Mouse (Mus musculus): ENCODE data around the gene Pex5l.

- TF ChIP-seq EP300 (IDR thresholded peaks at IDR 0.05; ENCODE audit: low read length): no peak
- no peak for TF ChIP-seq MEF2A (IDR thresholded peaks at IDR 0.05; ENCODE audit: borderline replicate concordance, low read depth, low read length)
- TF ChIP-seq CHD2 (IDR thresholded peaks at IDR 0.05; ENCODE audit: low read length): no peak
These were observed 142.5 kb downstream of the Pex5l start for GRCm38 (mm10) chr3:33000383-33001015.

Data from CH12.LX (cell line).